Mouse (Mus musculus) E14TG2a.4 (cell line): ENCODE results near the gene Disp1.

Experiments used
- H3K27me3 ChIP-seq: 2 replicates; pipeline ENCODE4 v1.6.1; 2014; ENCODE audit warnings: low read length, control low read depth; ENCODE audit not compliant: insufficient read depth
- H3K36me3 ChIP-seq: 2 replicates; pipeline ENCODE4 v1.6.1; 2014; ENCODE audit warnings: low read length, control low read depth; ENCODE audit not compliant: insufficient read depth
- H3K4me1 ChIP-seq: replicated peaks from 2 replicates; pipeline ENCODE4 v1.6.1; 2014; ENCODE audit warnings: low read depth, low read length, control low read depth
- H3K4me3 ChIP-seq: replicated peaks from 2 replicates; pipeline ENCODE4 v1.5.1; 2014; ENCODE audit warnings: mild to moderate bottlenecking, low read length
- H3K9me3 ChIP-seq: 2 replicates; pipeline ENCODE4 v1.6.1; 2014; ENCODE audit warnings: low read length, control low read depth
- CTCF ChIP-seq: conservative IDR thresholded peaks from 2 replicates; pipeline ENCODE4 v1.5.1; 2014; ENCODE audit warnings: low read length
- NANOG ChIP-seq: IDR thresholded peaks from 2 replicates; pipeline ENCODE4 v1.6.1; 2014; ENCODE audit warnings: borderline replicate concordance, low read length, mixed read lengths
- POU5F1 ChIP-seq: IDR thresholded peaks from 2 replicates; pipeline ENCODE4 v1.6.1; 2014; ENCODE audit warnings: low read length, borderline replicate concordance

Disp1 gene

GRCm38 (mm10) chr1:183190456-183190855 is 30.9 kb downstream of the Disp1 start:
- TF ChIP-seq POU5F1 (no peak), CTCF (no peak), NANOG (no peak)
- Histone ChIP-seq H3K36me3 (no peaks in the 10 kb centered on the region), H3K27me3 (no peaks in the 10 kb centered on the region), H3K9me3 (no peaks in the 10 kb centered on the region), H3K4me3 (no peak overlapping the region), H3K4me1 (0 out of 2 replicates have a peak, but pooled peaks cover under 1% of the 10 kb centered on the region)

- H3K36me3 ChIP-seq = no peaks in the 10 kb centered on the region
- TF ChIP-seq CTCF = no peak
- TF ChIP-seq POU5F1 = no peak
- no peak for TF ChIP-seq NANOG
- peaks cover 13% of the 10 kb centered on the region for H3K4me1 ChIP-seq
- no peak overlapping the region for H3K4me3 ChIP-seq
- H3K9me3 ChIP-seq = no peaks in the 10 kb centered on the region
- H3K27me3 ChIP-seq = no peaks in the 10 kb centered on the region
Observed at GRCm38 (mm10) chr1:183189014-183189662, 32.2 kb downstream of the Disp1 start.

GRCm38 (mm10) chr1:183188115-183189013 is 33.0 kb downstream of the Disp1 start:
- Histone ChIP-seq H3K4me1 (peaks cover 15% of the 10 kb centered on the region), H3K4me3 (no peak overlapping the region), H3K36me3 (no peaks in the 10 kb centered on the region), H3K9me3 (no peaks in the 10 kb centered on the region), H3K27me3 (no peaks in the 10 kb centered on the region)
- TF ChIP-seq NANOG (no peak), POU5F1 (no peak), CTCF (no peak)

GRCm38 (mm10) chr1:183185560-183185959 is 35.8 kb downstream of the Disp1 start:
- peaks cover 15% of the 10 kb centered on the region for H3K4me1 ChIP-seq
- H3K4me3 ChIP-seq = no peak overlapping the region
- H3K9me3 ChIP-seq = no peaks in the 10 kb centered on the region
- TF ChIP-seq POU5F1 (no peak), CTCF (no peak), NANOG (no peak)
- no peaks in the 10 kb centered on the region for H3K36me3 ChIP-seq
- H3K27me3 ChIP-seq = no peaks in the 10 kb centered on the region

GRCm38 (mm10) chr1:183184681-183185080 is 36.6 kb downstream of the Disp1 start:
- H3K4me1 ChIP-seq = peaks cover 15% of the 10 kb centered on the region
- no peak overlapping the region for H3K4me3 ChIP-seq
- no peak for TF ChIP-seq NANOG
- TF ChIP-seq POU5F1 = peak; percentile 38; the same call in 1 of the 2 replicates
- no peak for TF ChIP-seq CTCF
- H3K9me3 ChIP-seq = no peaks in the 10 kb centered on the region
- H3K36me3 ChIP-seq = no peaks in the 10 kb centered on the region
- no peaks in the 10 kb centered on the region for H3K27me3 ChIP-seq

- no peaks in the 10 kb centered on the region for H3K27me3 ChIP-seq
- no peaks in the 10 kb centered on the region for H3K9me3 ChIP-seq
- H3K4me1 ChIP-seq = peaks cover 15% of the 10 kb centered on the region
- no peak for TF ChIP-seq CTCF
- no peak for TF ChIP-seq NANOG
- no peak for TF ChIP-seq POU5F1
- no peak overlapping the region for H3K4me3 ChIP-seq
- no peaks in the 10 kb centered on the region for H3K36me3 ChIP-seq
Observed at GRCm38 (mm10) chr1:183183565-183183964, 37.8 kb downstream of the Disp1 start.

GRCm38 (mm10) chr1:183182641-183183414 is 38.5 kb downstream of the Disp1 start:
- Histone ChIP-seq H3K4me3 (no peak overlapping the region), H3K27me3 (no peaks in the 10 kb centered on the region), H3K36me3 (no peaks in the 10 kb centered on the region), H3K4me1 (peaks cover 15% of the 10 kb centered on the region), H3K9me3 (no peaks in the 10 kb centered on the region)
- TF ChIP-seq POU5F1 (no peak), NANOG (no peak), CTCF (no peak)

GRCm38 (mm10) chr1:183181030-183181395 is 40.3 kb downstream of the Disp1 start:
- Histone ChIP-seq H3K9me3 (no peaks in the 10 kb centered on the region), H3K27me3 (no peaks in the 10 kb centered on the region), H3K36me3 (no peaks in the 10 kb centered on the region), H3K4me1 (peaks cover 15% of the 10 kb centered on the region), H3K4me3 (no peak overlapping the region)
- TF ChIP-seq CTCF = no peak
- TF ChIP-seq POU5F1 = no peak
